Mouse (Mus musculus): ENCODE data around the gene Lamb2. TPM values are rescaled to one million over a fixed set of nuclear protein-coding genes. Genes with fewer than 3 reads are reported as not detected.

Lamb2 gene
- polyA plus RNA-seq, 2 experiments: 4.3 to 8.3 TPM

DNA sequence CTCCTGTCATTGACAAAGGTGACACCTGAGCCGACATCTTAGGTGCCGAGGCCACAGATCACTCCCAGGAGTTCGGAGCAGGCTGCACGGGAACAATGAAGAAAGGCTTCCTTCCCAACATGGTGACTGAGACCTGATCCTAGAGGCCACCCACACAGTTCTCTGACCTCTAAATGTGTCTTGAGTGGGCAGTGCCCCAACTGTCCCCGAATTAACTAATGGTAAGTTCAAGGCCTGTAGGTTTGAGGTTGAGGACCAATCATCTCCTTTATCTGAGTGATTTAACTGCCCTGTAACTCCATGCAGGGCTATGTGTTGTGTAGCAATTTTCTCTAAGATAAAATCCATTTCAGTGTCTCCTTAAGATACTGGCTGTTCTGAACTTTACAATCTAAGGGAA, 10.1 kb upstream of the Lamb2 start:
- H3K27ac ChIP-seq: no peak overlapping the region
- ATAC-seq (ENCODE audit: insufficient read depth) (no peak), DNase-seq (ENCODE audit: low read depth in 3 of 3, low spot score in 3 of 3) (no peak)
- H3K4me2 ChIP-seq (ENCODE audit: low read depth): no peak overlapping the region
- H3K27me3 ChIP-seq (ENCODE audit: control insufficient read depth, insufficient read depth, low read length): no peaks in the 10 kb centered on the region
- TF ChIP-seq CTCF (IDR thresholded peaks at IDR 0.05; ENCODE audit: low read depth) (no peak), EP300 (IDR thresholded peaks at IDR 0.05; ENCODE audit: low read depth) (no peak)
- 69% methylated on average over 5 of the region's 5 CpGs for WGBS (ENCODE audit: insufficient replicate concordance)
- H3K4me1 ChIP-seq (replicated peaks; ENCODE audit: control insufficient read depth in 2 of 2, insufficient read depth in 2 of 2, low read length in 1 of 2): no peaks in the 10 kb centered on the region
- H3K4me3 ChIP-seq (ENCODE audit: insufficient read depth in 1 of 2, low read depth in 2 of 2, low read length in 2 of 2): no peak overlapping the region
- H3K9ac ChIP-seq (replicated peaks): no peak overlapping the region
- peaks cover 3% of the 10 kb centered on the region; the same call in 1 of the 2 replicates for H3K36me3 ChIP-seq (replicated peaks; ENCODE audit: control insufficient read depth, insufficient read depth, low read depth)
- H3K9me3 ChIP-seq (ENCODE audit: control insufficient read depth, low read length): no peaks in the 10 kb centered on the region

GRCm38 (mm10) chr9:108469845-108470244, 9.7 kb upstream of the Lamb2 start:
- Histone ChIP-seq H3K27ac (no peak overlapping the region), H3K4me3 (ENCODE audit: insufficient read depth in 1 of 2, low read depth in 2 of 2, low read length in 2 of 2) (no peak overlapping the region), H3K36me3 (replicated peaks; ENCODE audit: control insufficient read depth, insufficient read depth, low read depth) (peaks cover 3% of the 10 kb centered on the region; the same call in 1 of the 2 replicates), H3K9me3 (ENCODE audit: control insufficient read depth, low read length) (no peaks in the 10 kb centered on the region), H3K4me1 (replicated peaks; ENCODE audit: control insufficient read depth in 2 of 2, insufficient read depth in 2 of 2, low read length in 1 of 2) (no peaks in the 10 kb centered on the region), H3K9ac (replicated peaks) (no peak overlapping the region), H3K27me3 (ENCODE audit: control insufficient read depth, insufficient read depth, low read length) (no peaks in the 10 kb centered on the region), H3K4me2 (ENCODE audit: low read depth) (no peak overlapping the region)
- TF ChIP-seq CTCF (IDR thresholded peaks at IDR 0.05; ENCODE audit: low read depth) (no peak), EP300 (IDR thresholded peaks at IDR 0.05; ENCODE audit: low read depth) (no peak)
- DNase-seq (ENCODE audit: low read depth in 3 of 3, low spot score in 3 of 3): no peak
- no peak for ATAC-seq (ENCODE audit: insufficient read depth)
- 54% methylated on average over 4 of the region's 4 CpGs for WGBS (ENCODE audit: insufficient replicate concordance)

DNA sequence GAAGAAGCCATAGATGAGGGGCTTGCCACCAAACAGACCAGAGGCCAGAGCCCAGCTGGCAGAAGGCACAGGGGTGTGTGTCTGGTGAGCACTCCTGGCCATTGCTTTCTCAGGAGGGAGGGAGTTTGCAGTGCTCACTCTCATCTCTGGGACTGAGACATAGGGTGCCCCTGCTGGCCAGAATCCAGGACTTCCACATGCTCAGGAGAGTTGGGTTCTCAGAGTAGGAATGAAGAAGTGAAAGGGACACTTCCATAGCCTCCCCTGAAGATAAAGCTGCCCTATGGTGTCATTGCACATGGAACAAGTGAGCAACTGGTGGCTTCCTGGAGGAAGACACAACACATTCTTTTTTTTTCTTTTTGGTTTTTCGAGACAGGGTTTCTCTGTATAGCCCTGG, 5.0 kb upstream of the Lamb2 start:
- Histone ChIP-seq H3K4me1 (replicated peaks; ENCODE audit: control insufficient read depth in 2 of 2, insufficient read depth in 2 of 2, low read length in 1 of 2) (peaks cover 0 to 6% of the 10 kb centered on the region in 2 experiments; a peak in 1 of 4 replicates), H3K4me3 (ENCODE audit: insufficient read depth in 1 of 2, low read depth in 2 of 2, low read length in 2 of 2) (no peak overlapping the region), H3K4me2 (ENCODE audit: low read depth) (no peak overlapping the region), H3K9me3 (ENCODE audit: control insufficient read depth, low read length) (no peaks in the 10 kb centered on the region), H3K27ac (no peak overlapping the region), H3K36me3 (replicated peaks; ENCODE audit: control insufficient read depth, insufficient read depth, low read depth) (no peaks in the 10 kb centered on the region), H3K9ac (replicated peaks) (no peak overlapping the region), H3K27me3 (ENCODE audit: control insufficient read depth, insufficient read depth, low read length) (no peaks in the 10 kb centered on the region; the same call in 1 of the 2 replicates)
- DNase-seq (ENCODE audit: low read depth in 3 of 3, low spot score in 3 of 3) (no peak), ATAC-seq (ENCODE audit: insufficient read depth) (no peak)
- 33% methylated on average over 1 of the region's 1 CpGs for WGBS (ENCODE audit: insufficient replicate concordance)
- no peak for TF ChIP-seq EP300 (IDR thresholded peaks at IDR 0.05; ENCODE audit: low read depth)
- peak; percentile 29 for TF ChIP-seq CTCF (IDR thresholded peaks at IDR 0.05; ENCODE audit: low read depth)

DNA sequence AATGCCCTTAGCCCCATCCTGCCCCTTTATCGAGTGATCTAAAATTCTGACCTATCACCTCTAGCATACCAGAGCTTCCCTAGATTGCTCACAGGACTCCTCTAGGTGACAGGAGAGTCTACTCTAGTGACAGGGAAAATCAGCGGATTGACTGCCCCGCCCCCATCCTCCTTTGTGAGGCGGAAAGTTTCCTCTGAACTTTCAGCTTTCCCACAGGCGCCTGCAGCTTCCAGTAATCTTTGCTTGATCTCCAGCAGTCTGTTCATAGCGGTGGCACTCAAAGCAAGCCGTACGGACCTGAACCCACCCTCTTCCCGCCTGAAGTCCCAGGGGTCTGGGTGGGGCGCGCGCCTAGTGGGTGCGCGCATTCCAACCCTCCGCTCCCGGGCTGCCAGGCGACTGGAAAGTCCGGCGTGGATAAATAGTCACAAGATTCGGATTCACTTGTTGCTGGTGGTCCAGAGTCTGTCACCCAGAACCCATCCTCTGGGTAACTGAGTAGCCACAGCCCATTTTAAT, 839 bp upstream of the Lamb2 start:
- ATAC-seq (ENCODE audit: insufficient read depth) (peak; percentile 28; the same call in 1 of the 2 replicates), DNase-seq (ENCODE audit: low read depth in 3 of 3, low spot score in 3 of 3) (no peak)
- Histone ChIP-seq H3K4me1 (replicated peaks; ENCODE audit: control insufficient read depth in 2 of 2, insufficient read depth in 2 of 2, low read length in 1 of 2) (peaks cover 0 to 6% of the 10 kb centered on the region in 2 experiments; a peak in 1 of 4 replicates), H3K36me3 (replicated peaks; ENCODE audit: control insufficient read depth, insufficient read depth, low read depth) (no peaks in the 10 kb centered on the region), H3K9ac (replicated peaks) (no peak overlapping the region; the same call in 1 of the 2 replicates), H3K27ac (no peak overlapping the region), H3K4me2 (ENCODE audit: low read depth) (peak overlapping the region; percentile 50), H3K27me3 (ENCODE audit: control insufficient read depth, insufficient read depth, low read length) (no peaks in the 10 kb centered on the region; the same call in 1 of the 2 replicates), H3K4me3 (ENCODE audit: insufficient read depth in 1 of 2, low read depth in 2 of 2, low read length in 2 of 2) (peak overlapping the region; percentile 50 to 61), H3K9me3 (ENCODE audit: control insufficient read depth, low read length) (no peaks in the 10 kb centered on the region)
- WGBS (ENCODE audit: insufficient replicate concordance): 3% methylated on average over 20 of the region's 20 CpGs
- TF ChIP-seq EP300 (IDR thresholded peaks at IDR 0.05; ENCODE audit: low read depth) (no peak), CTCF (IDR thresholded peaks at IDR 0.05; ENCODE audit: low read depth) (no peak)

GRCm38 (mm10) chr9:108479241-108479640, 295 bp upstream of the Lamb2 start:
- H3K4me2 ChIP-seq (ENCODE audit: low read depth): peak overlapping the region; percentile 50
- peaks cover 0 to 6% of the 10 kb centered on the region in 2 experiments; a peak in 1 of 4 replicates for H3K4me1 ChIP-seq (replicated peaks; ENCODE audit: control insufficient read depth in 2 of 2, insufficient read depth in 2 of 2, low read length in 1 of 2)
- 32% methylated on average over 11 of the region's 11 CpGs for WGBS (ENCODE audit: insufficient replicate concordance)
- H3K9me3 ChIP-seq (ENCODE audit: control insufficient read depth, low read length): no peaks in the 10 kb centered on the region
- TF ChIP-seq EP300 (IDR thresholded peaks at IDR 0.05; ENCODE audit: low read depth) (no peak), CTCF (IDR thresholded peaks at IDR 0.05; ENCODE audit: low read depth) (no peak)
- H3K36me3 ChIP-seq (replicated peaks; ENCODE audit: control insufficient read depth, insufficient read depth, low read depth): no peaks in the 10 kb centered on the region
- DNase-seq (ENCODE audit: low read depth in 3 of 3, low spot score in 3 of 3): no peak
- H3K27ac ChIP-seq: no peak overlapping the region
- H3K27me3 ChIP-seq (ENCODE audit: control insufficient read depth, insufficient read depth, low read length): no peaks in the 10 kb centered on the region; the same call in 1 of the 2 replicates
- no peak overlapping the region for H3K9ac ChIP-seq (replicated peaks)
- H3K4me3 ChIP-seq (ENCODE audit: insufficient read depth in 1 of 2, low read depth in 2 of 2, low read length in 2 of 2): no peak overlapping the region; a peak in 1 of 4 replicates
- no peak for ATAC-seq (ENCODE audit: insufficient read depth)
